Mouse (Mus musculus): ENCODE results near the gene Prdm9. TPM values are rescaled to one million over a fixed set of nuclear protein-coding genes. Genes with fewer than 3 reads are reported as not detected.
A peak's percentile ranks its signal among the peaks of the same experiment; 100 is the strongest.

The Prdm9 gene
- polyA plus RNA-seq, 1 experiment, result 3.2 TPM

GRCm38 (mm10) chr17:15510694-15511093 lies 53.5 kb downstream of the Prdm9 start:
- no peaks in the 10 kb centered on the region for H3K27me3 ChIP-seq (ENCODE audit: control insufficient read depth, insufficient read depth, low read length)
- H3K36me3 ChIP-seq (ENCODE audit: control insufficient read depth, insufficient read depth, low read length), result peaks cover 1% of the 10 kb centered on the region
- H3K4me3 ChIP-seq (ENCODE audit: control insufficient read depth, low read depth, low read length), result no peak overlapping the region
- H3K4me1 ChIP-seq (ENCODE audit: control insufficient read depth, insufficient read depth, low read length), result no peaks in the 10 kb centered on the region
- TF ChIP-seq POLR2A (IDR thresholded peaks at IDR 0.05; ENCODE audit: control insufficient read depth, low read depth, low read length) (no peak), CTCF (IDR thresholded peaks at IDR 0.05; ENCODE audit: control insufficient read depth, insufficient read depth, insufficient replicate concordance, low read depth, low read length) (no peak)
- H3K27ac ChIP-seq (ENCODE audit: control insufficient read depth, insufficient read depth, low read depth, low read length), result no peak overlapping the region

DNA sequence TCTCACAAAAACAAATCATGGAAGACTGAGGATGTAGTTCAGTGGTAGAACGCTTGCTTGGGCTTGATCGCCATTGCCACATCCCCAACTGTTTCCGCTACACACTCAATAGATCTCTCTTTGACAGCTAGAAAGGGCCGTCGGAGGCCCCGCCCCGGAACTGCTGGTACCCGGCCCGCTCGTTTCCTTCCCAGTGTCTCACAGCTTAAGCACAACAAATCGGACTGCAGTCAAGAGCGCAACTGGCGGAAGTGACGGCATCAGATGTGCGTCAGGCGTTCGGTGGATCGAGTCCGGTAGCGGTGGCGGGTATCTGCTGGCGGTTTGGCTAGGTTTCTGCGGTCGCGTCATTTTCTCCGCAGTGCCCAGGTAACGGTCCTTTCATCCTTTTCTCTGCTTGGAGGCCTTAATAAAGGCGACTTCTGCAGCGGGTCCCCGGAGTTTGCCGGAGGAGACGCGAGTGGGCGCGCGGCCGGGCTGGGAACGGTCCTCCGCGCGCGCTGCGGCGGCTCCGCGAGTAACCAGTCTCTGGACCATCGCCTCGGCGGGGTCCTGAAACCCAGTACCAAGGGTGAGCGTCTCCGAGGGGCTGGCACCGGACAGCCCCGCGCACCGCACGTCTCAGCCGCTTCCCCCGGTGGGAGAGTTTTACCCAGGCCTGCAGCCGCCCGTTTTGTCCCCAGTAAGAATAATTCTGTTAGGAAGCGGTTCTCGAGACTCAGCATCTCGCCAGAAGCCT lies 64.3 kb downstream of the Prdm9 start, which contains the start of the genes Psmb1 and Tbp:
Psmb1 (minus strand) TSS at position 96 of the 739 bp plus-strand sequence.
Tbp (plus strand) TSS at position 233 of the 739 bp plus-strand sequence.
- H3K27ac ChIP-seq (ENCODE audit: control insufficient read depth, insufficient read depth, low read depth, low read length), result peak within 1 kb of the TSS; percentile 86
- TF ChIP-seq POLR2A (IDR thresholded peaks at IDR 0.05; ENCODE audit: control insufficient read depth, low read depth, low read length) (peak; percentile 98), CTCF (IDR thresholded peaks at IDR 0.05; ENCODE audit: control insufficient read depth, insufficient read depth, insufficient replicate concordance, low read depth, low read length) (no peak)

GRCm38 (mm10) chr17:15498753-15499113 lies 65.4 kb downstream of the Prdm9 start:
- H3K27ac ChIP-seq (ENCODE audit: control insufficient read depth, insufficient read depth, low read depth, low read length), result peak overlapping the region; percentile 83
- peaks cover 1% of the 10 kb centered on the region for H3K36me3 ChIP-seq (ENCODE audit: control insufficient read depth, insufficient read depth, low read length)
- peaks cover 2% of the 10 kb centered on the region; the same call in 1 of the 2 replicates for H3K4me1 ChIP-seq (ENCODE audit: control insufficient read depth, insufficient read depth, low read length)
- H3K27me3 ChIP-seq (ENCODE audit: control insufficient read depth, insufficient read depth, low read length), result no peaks in the 10 kb centered on the region
- H3K4me3 ChIP-seq (ENCODE audit: control insufficient read depth, low read depth, low read length), result peak overlapping the region; percentile 99
- no peak for TF ChIP-seq CTCF (IDR thresholded peaks at IDR 0.05; ENCODE audit: control insufficient read depth, insufficient read depth, insufficient replicate concordance, low read depth, low read length)
- TF ChIP-seq POLR2A (IDR thresholded peaks at IDR 0.05; ENCODE audit: control insufficient read depth, low read depth, low read length), result no peak

More for the DNA sequence above, 64.3 kb downstream of the Prdm9 start, which contains the start of the genes Psmb1 and Tbp:
- Histone ChIP-seq H3K27me3 (ENCODE audit: control insufficient read depth, insufficient read depth, low read length) (no peaks in the 10 kb centered on the region), H3K4me3 (ENCODE audit: control insufficient read depth, low read depth, low read length) (peak within 1 kb of the TSS; percentile 99), H3K36me3 (ENCODE audit: control insufficient read depth, insufficient read depth, low read length) (peaks cover 5% of the 10 kb centered on the region), H3K4me1 (ENCODE audit: control insufficient read depth, insufficient read depth, low read length) (peaks cover 2% of the 10 kb centered on the region; the same call in 1 of the 2 replicates)

GRCm38 (mm10) chr17:15497882-15498752 lies 66.0 kb downstream of the Prdm9 start:
- Histone ChIP-seq H3K4me3 (ENCODE audit: control insufficient read depth, low read depth, low read length) (peak overlapping the region; percentile 99), H3K36me3 (ENCODE audit: control insufficient read depth, insufficient read depth, low read length) (peaks cover 1% of the 10 kb centered on the region), H3K27ac (ENCODE audit: control insufficient read depth, insufficient read depth, low read depth, low read length) (peak overlapping the region; percentile 94), H3K27me3 (ENCODE audit: control insufficient read depth, insufficient read depth, low read length) (no peaks in the 10 kb centered on the region), H3K4me1 (ENCODE audit: control insufficient read depth, insufficient read depth, low read length) (peaks cover 2% of the 10 kb centered on the region; the same call in 1 of the 2 replicates)
- TF ChIP-seq POLR2A (IDR thresholded peaks at IDR 0.05; ENCODE audit: control insufficient read depth, low read depth, low read length) (peak; percentile 79), CTCF (IDR thresholded peaks at IDR 0.05; ENCODE audit: control insufficient read depth, insufficient read depth, insufficient replicate concordance, low read depth, low read length) (no peak)

Other genes starting within 250 kb of the Prdm9 start
- 0.78 and 1.2 TPM in 2 replicates for gene Dll1, start 187.5 kb downstream of the Prdm9 start, polyA plus RNA-seq (2012; rRNA removed)
- gene Fam120b, start 168.2 kb downstream of the Prdm9 start, polyA plus RNA-seq (2012; rRNA removed), result 16.5 and 16.8 TPM in 2 replicates
- 50.8 and 58.3 TPM in 2 replicates for gene Psmb1, start 64.6 kb downstream of the Prdm9 start, polyA plus RNA-seq (2012; rRNA removed)
- 230 and 281 TPM in 2 replicates for gene Tbp, start 64.5 kb downstream of the Prdm9 start, polyA plus RNA-seq (2012; rRNA removed)
- gene Pdcd2, start 37.1 kb downstream of the Prdm9 start, polyA plus RNA-seq (2012; rRNA removed), result 8.5 and 9.0 TPM in 2 replicates
- 4.0 and 4.6 TPM in 2 replicates for gene Chd1, start 140.6 kb upstream of the Prdm9 start, polyA plus RNA-seq (2012; rRNA removed)

Data from testis, adult 2 months (tissue).